Mouse (Mus musculus) kidney, embryonic 15.5 days (tissue): ENCODE measurements around the gene Pgap3. TPM values are rescaled to one million over a fixed set of nuclear protein-coding genes. Genes with fewer than 3 reads are reported as not detected.
A peak's percentile ranks its signal among the peaks of the same experiment; 100 is the strongest.

Experiments
- ATAC-seq: fragments of 200-750 bp; cut with Nextera tagmentation; replicated peaks from 2 replicates; pipeline ENCODE4 v1.8.0; 2017; ENCODE audit warnings: moderate TSS enrichment; ENCODE audit not compliant: low FRiP score
- H3K27ac ChIP-seq: fragments of 300-500 bp; sonication (generic); 2 replicates; pipeline ENCODE4 v1.5.1; 2015; ENCODE audit warnings: mild to moderate bottlenecking, inconsistent platforms
- H3K27me3 ChIP-seq: fragments of 300-500 bp; sonication (generic); 2 replicates; pipeline ENCODE4 v1.6.1; 2015; ENCODE audit warnings: inconsistent platforms
- H3K36me3 ChIP-seq: fragments of 300-500 bp; sonication (generic); 2 replicates; pipeline ENCODE4 v1.6.1; 2015; ENCODE audit warnings: inconsistent platforms
- H3K4me1 ChIP-seq: fragments of 300-500 bp; sonication (generic); 2 replicates; pipeline ENCODE4 v1.6.1; 2015; ENCODE audit warnings: inconsistent platforms
- H3K4me2 ChIP-seq: fragments of 300-500 bp; sonication (generic); 2 replicates; pipeline ENCODE4 v1.6.1; 2015; ENCODE audit warnings: moderate library complexity, mild to moderate bottlenecking, inconsistent platforms
- H3K4me3 ChIP-seq: fragments of 300-500 bp; sonication (generic); replicated peaks from 2 replicates; pipeline ENCODE4 v1.5.1; 2015; ENCODE audit warnings: mild to moderate bottlenecking, inconsistent platforms
- H3K9ac ChIP-seq: fragments of 300-500 bp; sonication (generic); 2 replicates; pipeline ENCODE4 v1.6.1; 2015; ENCODE audit warnings: mild to moderate bottlenecking, inconsistent platforms
- H3K9me3 ChIP-seq: fragments of 300-500 bp; sonication (generic); replicated peaks from 2 replicates; pipeline ENCODE4 v1.6.1; 2016; ENCODE audit warnings: inconsistent platforms
- WGBS: fragments of 180-500 bp; shearing (Covaris S2); methylation state at CpG from one replicate; pipeline ENCODE4 v1.1.7; 2015; ENCODE audit warnings: mixed read lengths; 5-methylcytosine and 5-hydroxymethylcytosine counted together
- polyA plus RNA-seq: library from polyadenylated mRNA; unstranded; fragments of >200 nt; fragmentation: Nextera tagmentation; extraction: Ambion mirVana; gene quantifications from 2 replicates; pipeline ENCODE4 v1.2.1, GENCODE M21; 2015

Gene Pgap3
- polyA plus RNA-seq, 1 experiment from 2014 or later, result 16.9 TPM

DNA sequence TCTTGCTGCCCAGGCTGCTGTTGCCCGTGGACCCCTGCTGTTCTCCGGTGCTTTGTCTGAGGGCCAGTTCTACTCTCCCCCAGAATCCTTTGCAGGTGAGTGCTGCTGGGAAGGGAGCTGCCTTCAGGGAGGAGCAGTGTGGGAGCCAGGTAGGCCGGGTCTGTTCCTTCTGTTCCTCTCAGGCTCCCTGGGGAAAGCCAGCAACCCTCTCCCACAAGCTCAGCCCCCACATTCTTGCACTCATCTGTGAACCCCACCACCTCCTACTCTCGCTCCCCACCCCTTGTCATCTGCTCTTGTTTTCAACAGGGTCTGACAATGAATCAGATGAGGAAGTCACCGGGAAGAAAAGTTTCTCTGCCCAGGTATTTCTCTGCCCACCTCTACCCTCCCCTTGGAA lies 23.5 kb downstream of the Pgap3 start:
- Histone ChIP-seq H3K27me3 (no peaks in the 10 kb centered on the region), H3K36me3 (peaks cover 76% of the 10 kb centered on the region), H3K4me2 (no peak overlapping the region), H3K9ac (no peak overlapping the region), H3K9me3 (no peaks in the 10 kb centered on the region), H3K4me1 (peaks cover 9% of the 10 kb centered on the region; the same call in 1 of the 2 replicates), H3K27ac (no peak overlapping the region), H3K4me3 (no peak overlapping the region)
- 76% methylated on average over 5 of the region's 5 CpGs for WGBS
- ATAC-seq, result no peak

DNA sequence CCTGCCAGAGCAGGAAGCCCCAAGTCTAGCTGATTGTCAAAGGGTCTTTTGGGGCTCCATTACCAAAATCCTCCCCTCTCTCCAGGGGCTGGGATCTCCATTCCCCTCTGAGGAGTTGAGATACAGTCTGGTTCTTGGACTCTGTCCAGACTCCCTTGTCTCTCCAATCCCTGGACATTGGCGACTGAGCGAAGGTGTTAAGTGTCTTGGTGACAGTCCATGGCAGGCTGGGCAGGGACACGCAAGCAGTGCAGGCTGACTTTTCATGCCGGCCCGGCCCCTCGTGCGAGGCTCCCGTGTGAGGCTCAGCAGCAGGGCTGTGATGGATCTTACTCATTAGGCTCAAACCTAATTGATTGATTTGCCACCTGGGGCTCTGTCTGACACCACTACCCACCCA lies 26.0 kb downstream of the Pgap3 start:
- peaks cover 58% of the 10 kb centered on the region for H3K36me3 ChIP-seq
- WGBS, result 80% methylated on average over 8 of the region's 8 CpGs

DNA sequence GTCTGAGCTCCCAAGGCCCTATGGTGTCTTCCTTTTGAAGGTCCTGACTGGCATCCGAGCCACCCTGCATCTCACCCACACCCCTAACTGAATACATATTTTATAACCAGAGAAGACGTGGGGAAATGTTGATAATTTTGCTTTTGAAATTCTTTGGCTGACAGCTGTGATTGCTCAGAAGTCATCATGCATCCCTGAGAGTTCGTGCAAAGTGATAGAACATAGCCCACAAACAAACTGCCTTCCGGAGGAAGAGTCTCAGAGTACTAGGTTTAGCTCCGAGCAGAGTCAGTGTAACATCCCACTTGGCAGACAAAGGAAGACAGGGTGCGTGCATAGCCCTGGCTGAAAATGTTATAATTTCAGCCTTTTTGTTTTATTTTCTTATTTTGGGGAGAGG lies 27.0 kb downstream of the Pgap3 start:
- Histone ChIP-seq H3K4me1 (peaks cover 9% of the 10 kb centered on the region; the same call in 1 of the 2 replicates), H3K27me3 (no peaks in the 10 kb centered on the region), H3K9me3 (no peaks in the 10 kb centered on the region), H3K9ac (no peak overlapping the region), H3K36me3 (peaks cover 48% of the 10 kb centered on the region), H3K4me2 (no peak overlapping the region), H3K27ac (no peak overlapping the region), H3K4me3 (no peak overlapping the region)
- no peak for ATAC-seq
- 90% methylated on average over 6 of the region's 6 CpGs for WGBS

More for the DNA sequence above, 26.0 kb downstream of the Pgap3 start:
- H3K4me2 ChIP-seq, result no peak overlapping the region
- no peak overlapping the region for H3K9ac ChIP-seq
- no peak for ATAC-seq
- H3K4me1 ChIP-seq, result peaks cover 9% of the 10 kb centered on the region; the same call in 1 of the 2 replicates
- no peak overlapping the region for H3K4me3 ChIP-seq
- no peaks in the 10 kb centered on the region for H3K9me3 ChIP-seq
- H3K27me3 ChIP-seq, result no peaks in the 10 kb centered on the region
- H3K27ac ChIP-seq, result no peak overlapping the region

DNA sequence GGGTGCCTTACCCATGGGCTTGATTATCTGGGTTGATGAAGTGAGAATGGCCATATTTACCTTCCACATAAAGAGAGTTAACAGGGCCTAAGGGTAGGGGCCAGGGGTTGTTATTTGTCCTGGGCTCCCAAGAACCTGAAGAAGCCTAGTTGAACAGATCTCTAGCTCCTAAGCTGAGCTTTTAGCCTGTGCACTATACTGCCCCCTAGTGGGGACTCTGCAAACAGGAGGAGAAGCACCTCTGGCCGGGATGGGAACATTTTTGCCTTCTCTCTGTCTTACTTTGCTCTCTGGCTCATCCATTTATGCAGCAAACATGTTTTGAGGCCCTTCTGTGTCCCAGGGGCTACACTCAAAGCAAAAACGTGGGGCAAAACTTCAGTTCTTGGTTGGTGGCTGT lies 27.9 kb downstream of the Pgap3 start:
- H3K36me3 ChIP-seq, result peaks cover 39% of the 10 kb centered on the region
- no peak for ATAC-seq
- no peak overlapping the region for H3K27ac ChIP-seq
- H3K9me3 ChIP-seq, result no peaks in the 10 kb centered on the region
- no peak overlapping the region for H3K4me3 ChIP-seq
- no peak overlapping the region for H3K9ac ChIP-seq
- H3K27me3 ChIP-seq, result no peaks in the 10 kb centered on the region
- WGBS, result 4% methylated on average over 2 of the region's 2 CpGs
- peaks cover 12% of the 10 kb centered on the region for H3K4me1 ChIP-seq
- no peak overlapping the region for H3K4me2 ChIP-seq

DNA sequence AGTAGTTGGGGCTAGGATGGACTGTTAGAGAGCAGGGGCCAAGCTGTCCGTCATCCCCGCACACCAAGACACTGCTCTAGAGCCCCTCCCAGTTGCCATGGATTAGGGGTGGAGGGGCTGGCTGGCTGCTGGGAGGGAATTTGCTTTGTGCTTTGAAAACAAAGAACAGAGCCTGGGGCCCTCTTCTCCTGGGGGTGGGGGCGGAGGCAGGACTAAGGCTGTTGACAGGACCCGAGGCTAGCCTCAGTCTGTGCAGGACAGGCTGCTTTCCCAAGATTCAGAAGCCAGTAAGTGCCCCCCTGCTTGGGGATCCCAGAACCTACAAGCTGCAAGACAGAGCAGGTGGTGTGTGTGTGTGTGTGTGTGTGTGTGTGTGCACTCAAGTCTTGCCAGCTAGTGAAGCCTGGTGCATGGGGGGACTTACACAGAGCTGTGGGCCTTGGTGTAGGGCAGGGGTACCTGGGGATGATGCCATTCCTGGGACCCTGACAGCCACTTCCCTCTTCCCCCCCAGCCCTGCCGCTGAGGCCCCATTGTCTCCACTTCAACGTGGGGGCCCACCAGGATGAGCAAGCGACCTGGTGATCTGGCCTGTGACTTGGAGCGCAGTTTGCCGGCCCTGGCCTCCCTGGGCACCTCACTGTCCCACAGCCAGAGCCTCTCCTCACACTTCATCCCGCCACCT lies 28.6 kb downstream of the Pgap3 start:
- peaks cover 15% of the 10 kb centered on the region for H3K4me1 ChIP-seq
- WGBS, result 53% methylated on average over 10 of the region's 10 CpGs
- H3K4me3 ChIP-seq, result no peak overlapping the region
- no peaks in the 10 kb centered on the region for H3K9me3 ChIP-seq
- peaks cover 32% of the 10 kb centered on the region for H3K36me3 ChIP-seq
- H3K27me3 ChIP-seq, result no peaks in the 10 kb centered on the region
- no peak overlapping the region for H3K9ac ChIP-seq
- no peak overlapping the region for H3K27ac ChIP-seq
- ATAC-seq, result no peak
- no peak overlapping the region for H3K4me2 ChIP-seq

DNA sequence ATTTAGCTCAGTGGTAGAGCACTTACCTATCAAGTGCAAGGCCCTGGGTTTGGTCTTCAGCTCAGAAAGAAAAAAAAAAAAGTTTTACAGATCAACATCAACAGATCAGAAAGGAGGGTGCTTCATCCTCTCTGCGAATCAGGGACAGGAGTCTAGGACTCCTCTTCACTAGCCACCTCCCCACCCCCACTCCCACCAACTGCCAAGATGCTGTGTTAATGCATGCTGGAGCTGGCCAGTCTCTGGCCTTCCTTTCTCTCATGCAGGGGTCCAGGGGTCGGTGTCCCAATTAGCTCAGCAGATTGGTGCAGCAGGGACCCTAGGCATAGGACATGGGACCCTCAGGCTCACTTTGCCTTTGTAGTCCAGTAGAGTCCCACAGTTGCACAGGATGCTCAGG lies 29.7 kb downstream of the Pgap3 start:
- no peak overlapping the region for H3K4me3 ChIP-seq
- no peak overlapping the region for H3K27ac ChIP-seq
- H3K27me3 ChIP-seq, result no peaks in the 10 kb centered on the region
- no peaks in the 10 kb centered on the region for H3K9me3 ChIP-seq
- 81% methylated on average over 2 of the region's 2 CpGs for WGBS
- no peak for ATAC-seq
- peaks cover 21% of the 10 kb centered on the region for H3K36me3 ChIP-seq
- H3K4me1 ChIP-seq, result peaks cover 15% of the 10 kb centered on the region
- no peak overlapping the region for H3K9ac ChIP-seq
- no peak overlapping the region for H3K4me2 ChIP-seq

DNA sequence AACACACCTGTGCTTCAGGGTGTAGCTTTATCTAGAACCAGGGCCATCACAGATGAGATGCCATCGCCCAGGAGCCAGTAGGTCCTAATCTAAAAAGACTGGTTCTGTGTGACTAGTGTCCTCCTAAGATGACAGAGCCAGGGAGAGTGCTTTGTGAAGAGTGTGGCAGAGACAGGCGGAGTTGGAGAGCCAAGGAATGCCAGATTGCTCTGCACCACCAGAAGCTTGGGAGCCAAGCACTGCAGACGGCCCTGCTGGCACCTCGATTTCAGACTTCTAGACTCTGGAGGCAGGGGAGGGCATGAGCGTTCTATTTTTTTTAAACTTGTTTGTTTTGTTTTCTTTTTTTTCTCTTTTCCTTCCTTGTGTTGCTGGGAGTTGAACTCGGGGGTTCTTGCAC lies 31.0 kb downstream of the Pgap3 start:
- no peak overlapping the region for H3K4me3 ChIP-seq
- 79% methylated on average over 6 of the region's 6 CpGs for WGBS
- no peak overlapping the region for H3K4me2 ChIP-seq
- peaks cover 9% of the 10 kb centered on the region; the same call in 1 of the 2 replicates for H3K36me3 ChIP-seq
- H3K27ac ChIP-seq, result no peak overlapping the region
- peaks cover 15% of the 10 kb centered on the region for H3K4me1 ChIP-seq
- H3K27me3 ChIP-seq, result no peaks in the 10 kb centered on the region
- H3K9me3 ChIP-seq, result no peaks in the 10 kb centered on the region
- ATAC-seq, result no peak
- no peak overlapping the region for H3K9ac ChIP-seq

DNA sequence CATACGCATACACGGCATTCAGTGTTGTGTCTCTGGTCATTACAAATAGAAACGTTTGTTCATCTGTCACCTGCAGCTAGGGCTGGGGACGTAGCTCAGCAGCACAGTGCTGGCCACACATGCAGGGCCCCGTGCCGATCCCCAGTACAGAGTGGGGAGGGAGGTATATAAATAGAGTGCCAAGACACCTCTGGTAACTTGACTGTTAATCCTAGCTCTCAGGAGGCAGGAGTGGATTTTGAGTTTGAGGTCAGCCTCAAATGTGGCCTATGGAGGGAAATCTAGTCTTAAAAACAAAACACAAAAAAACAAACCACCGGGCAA lies 32.5 kb downstream of the Pgap3 start:
- 78% methylated on average over 7 of the region's 7 CpGs for WGBS
- no peak for ATAC-seq

DNA sequence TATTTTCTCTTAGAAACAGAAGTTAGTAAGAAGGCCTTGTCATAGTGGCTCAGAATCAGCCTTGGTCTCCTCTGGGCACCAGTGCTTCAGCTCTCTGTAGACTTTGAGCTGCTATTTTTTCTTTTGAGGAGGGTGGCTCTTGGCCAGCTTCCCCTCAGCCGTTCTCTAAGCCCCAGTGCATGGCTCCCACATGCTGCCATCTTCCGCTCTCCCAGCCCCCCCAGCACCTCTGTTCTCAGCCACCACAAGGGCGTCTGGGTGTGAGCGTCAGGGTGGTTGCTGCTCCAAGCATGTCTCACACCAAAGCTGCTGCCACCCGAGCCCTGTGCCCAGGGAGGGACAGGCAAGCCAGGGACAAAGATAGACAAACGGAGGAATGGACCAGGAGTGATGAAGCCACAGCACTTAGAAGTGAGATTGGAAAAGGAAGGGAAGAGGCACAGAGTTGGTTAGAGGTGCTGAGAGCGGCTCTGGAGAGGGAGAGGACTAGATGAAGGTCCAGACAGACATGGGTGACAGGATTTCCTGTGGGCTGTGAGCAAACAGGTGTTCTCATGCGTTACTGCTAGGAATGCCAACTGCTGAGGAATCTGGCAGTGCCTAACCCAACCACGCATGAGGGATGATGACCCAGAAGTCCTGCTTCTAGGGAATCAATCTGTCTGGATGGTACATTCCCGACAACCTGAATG lies 33.0 kb downstream of the Pgap3 start:
- Histone ChIP-seq H3K4me1 (peaks cover 17% of the 10 kb centered on the region), H3K4me3 (no peak overlapping the region), H3K27me3 (no peaks in the 10 kb centered on the region), H3K9ac (no peak overlapping the region), H3K27ac (0 out of 2 replicates have a peak overlapping the region, but pooled peaks have one; percentile 32), H3K36me3 (no peaks in the 10 kb centered on the region), H3K9me3 (no peaks in the 10 kb centered on the region), H3K4me2 (no peak overlapping the region)
- no peak for ATAC-seq
- WGBS, result 75% methylated on average over 10 of the region's 10 CpGs

More for the DNA sequence above, 32.5 kb downstream of the Pgap3 start:
- no peaks in the 10 kb centered on the region for H3K9me3 ChIP-seq
- no peak overlapping the region for H3K9ac ChIP-seq
- peaks cover 15% of the 10 kb centered on the region for H3K4me1 ChIP-seq
- no peak overlapping the region for H3K4me3 ChIP-seq
- no peaks in the 10 kb centered on the region for H3K36me3 ChIP-seq
- no peaks in the 10 kb centered on the region for H3K27me3 ChIP-seq
- H3K27ac ChIP-seq, result no peak overlapping the region
- H3K4me2 ChIP-seq, result no peak overlapping the region

DNA sequence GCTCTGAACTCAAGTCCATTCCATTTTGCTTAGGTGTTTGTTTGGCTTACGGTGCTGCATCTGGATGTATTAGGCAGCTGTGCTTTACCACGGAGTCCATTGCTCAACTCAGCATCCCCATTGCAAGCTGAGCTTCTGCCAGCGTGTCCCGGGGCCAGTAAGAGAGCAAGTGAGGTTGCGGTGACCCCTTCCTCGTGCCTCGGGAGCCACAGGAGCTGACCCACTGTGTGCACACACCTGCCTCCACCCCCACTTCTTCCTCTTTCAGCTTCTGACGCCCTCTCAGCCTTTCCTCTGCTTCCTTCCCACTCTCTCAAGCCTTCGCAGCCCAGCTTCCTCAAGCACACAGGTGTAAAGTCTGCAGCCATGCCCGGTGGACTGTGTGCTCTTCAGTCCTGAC lies 34.0 kb downstream of the Pgap3 start:
- no peak overlapping the region for H3K9ac ChIP-seq
- H3K4me1 ChIP-seq, result peaks cover 17% of the 10 kb centered on the region
- H3K9me3 ChIP-seq, result no peaks in the 10 kb centered on the region
- no peak overlapping the region for H3K4me3 ChIP-seq
- H3K27me3 ChIP-seq, result no peaks in the 10 kb centered on the region
- 76% methylated on average over 10 of the region's 10 CpGs for WGBS
- H3K36me3 ChIP-seq, result no peaks in the 10 kb centered on the region
- ATAC-seq, result no peak
- no peak overlapping the region for H3K27ac ChIP-seq
- no peak overlapping the region for H3K4me2 ChIP-seq

DNA sequence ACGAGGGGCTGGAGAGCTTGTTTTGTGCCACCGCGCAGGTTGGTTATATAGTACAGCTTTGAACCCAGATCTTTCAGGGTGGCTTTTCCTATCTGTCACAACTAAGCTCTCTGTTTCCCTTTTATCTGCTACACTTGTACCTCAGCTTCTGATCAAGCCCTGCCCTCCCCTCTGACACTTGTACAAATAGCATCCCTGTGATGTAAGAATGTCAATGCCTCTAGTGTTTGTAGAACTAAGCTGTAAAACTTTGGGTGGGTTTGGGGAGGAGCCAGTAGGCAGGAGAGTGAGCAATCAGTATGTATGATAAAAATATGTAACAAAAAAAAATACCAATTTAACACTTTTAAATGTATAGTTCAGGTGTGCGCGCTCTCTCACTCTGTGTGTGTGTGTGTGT lies 35.9 kb downstream of the Pgap3 start:
- H3K4me2 ChIP-seq, result no peak overlapping the region
- H3K27ac ChIP-seq, result no peak overlapping the region
- 98% methylated on average over 5 of the region's 5 CpGs for WGBS
- no peak overlapping the region for H3K9ac ChIP-seq
- no peaks in the 10 kb centered on the region for H3K36me3 ChIP-seq
- no peaks in the 10 kb centered on the region for H3K9me3 ChIP-seq
- no peak overlapping the region for H3K4me3 ChIP-seq
- ATAC-seq, result no peak
- H3K27me3 ChIP-seq, result no peaks in the 10 kb centered on the region
- peaks cover 36% of the 10 kb centered on the region for H3K4me1 ChIP-seq

DNA sequence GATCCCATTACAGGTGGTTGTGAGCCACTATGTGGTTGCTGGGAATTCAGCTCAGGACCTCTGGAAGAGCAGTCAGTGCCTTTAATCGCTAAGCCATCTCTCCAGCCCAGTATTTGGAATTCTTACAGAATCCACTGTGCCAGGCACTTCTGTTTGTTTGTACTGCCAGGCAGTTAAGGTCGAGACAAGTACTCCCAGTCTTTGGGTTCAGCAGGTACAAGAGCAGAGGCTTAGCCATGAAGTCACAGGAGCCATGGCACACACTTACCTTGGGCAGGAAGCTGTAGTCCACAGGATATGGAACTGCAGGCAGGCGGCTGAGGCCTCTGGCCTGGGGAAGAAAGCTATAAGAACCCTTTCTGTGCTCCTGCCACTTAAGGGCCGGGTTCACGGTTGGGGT lies 36.5 kb downstream of the Pgap3 start:
- WGBS, result 82% methylated on average over 5 of the region's 5 CpGs
- peaks cover 42% of the 10 kb centered on the region for H3K4me1 ChIP-seq
- no peak overlapping the region for H3K9ac ChIP-seq
- no peaks in the 10 kb centered on the region for H3K27me3 ChIP-seq
- no peaks in the 10 kb centered on the region for H3K9me3 ChIP-seq
- no peak overlapping the region for H3K4me2 ChIP-seq
- H3K27ac ChIP-seq, result no peak overlapping the region
- ATAC-seq, result no peak
- no peak overlapping the region for H3K4me3 ChIP-seq
- H3K36me3 ChIP-seq, result no peaks in the 10 kb centered on the region
